Mouse (Mus musculus) thymus, adult 2 months (tissue): ENCODE measurements around the gene Fgf15.

Experiments
- CTCF ChIP-seq: fragments of 200-500 bp; IDR thresholded peaks from 2 replicates; pipeline ENCODE4 v1.5.1; 2012; ENCODE audit warnings: mild to moderate bottlenecking, control low read depth, low read length, moderate library complexity, borderline replicate concordance; ENCODE audit not compliant: control insufficient read depth, poor library complexity, insufficient read depth; ENCODE audit errors: extremely low read depth
- POLR2A ChIP-seq: fragments of 200-500 bp; IDR thresholded peaks from 2 replicates; pipeline ENCODE4 v1.6.1; 2012; ENCODE audit warnings: mild to moderate bottlenecking, low read length, control low read depth, moderate library complexity; ENCODE audit not compliant: control insufficient read depth, poor library complexity, insufficient read depth; ENCODE audit errors: extremely low read depth

- TF ChIP-seq POLR2A (no peak), CTCF (no peak)
Observed at GRCm38 (mm10) chr7:144907793-144908192, 11.5 kb downstream of the Fgf15 start.
